Mouse (Mus musculus) spleen, postnatal 0 days (tissue): ENCODE data around the gene Gm20390. TPM values are rescaled to one million over a fixed set of nuclear protein-coding genes. Genes with fewer than 3 reads are reported as not detected.

Experiments
- polyA plus RNA-seq: library from polyadenylated mRNA; unstranded; fragments of >200 nt; fragmentation: Nextera tagmentation; extraction: Ambion mirVana; gene quantifications from 2 replicates; pipeline ENCODE4 v1.2.1, GENCODE M21; 2015

Gm20390 gene
- 179 and 190 TPM in 2 replicates for polyA plus RNA-seq

DNA sequence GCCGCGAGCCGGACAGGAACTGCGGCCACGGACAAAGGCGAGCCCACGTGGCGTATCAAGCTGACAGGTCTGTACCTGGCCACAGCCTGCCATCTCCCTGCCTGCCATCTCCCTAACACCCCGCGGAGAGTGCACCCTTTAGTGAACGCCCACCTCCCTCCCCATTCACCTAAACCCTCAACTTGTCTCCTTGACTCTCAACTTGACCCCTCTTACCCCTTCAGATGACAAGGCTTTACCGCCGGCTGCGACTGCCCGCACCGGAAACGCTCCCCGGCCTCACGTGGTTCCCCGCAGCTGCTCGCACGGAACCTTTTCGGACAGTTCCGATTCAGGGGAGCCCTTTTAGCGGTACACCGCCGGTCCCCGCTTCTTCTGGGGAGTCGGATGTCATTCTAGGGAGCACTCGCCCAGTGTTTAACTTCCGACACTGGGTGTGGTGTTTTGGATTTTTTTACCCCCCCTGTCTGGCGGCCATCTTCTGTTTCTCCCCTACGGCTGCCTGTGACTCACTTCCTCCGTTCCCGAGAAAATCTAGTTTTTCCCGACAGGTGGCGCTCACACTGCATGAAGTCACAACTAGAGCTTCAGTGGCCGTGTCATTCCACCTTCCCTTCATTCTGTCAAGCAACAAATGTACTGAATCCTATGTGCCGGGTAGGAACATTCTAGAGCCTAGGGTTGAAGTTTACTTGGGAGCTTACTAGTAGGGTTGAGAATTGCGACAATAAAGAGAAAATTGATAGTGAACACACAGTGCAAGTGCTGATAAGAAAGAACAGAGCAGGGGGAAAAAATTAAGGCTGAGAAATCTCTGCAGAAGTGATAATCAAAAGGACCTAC lies at the start of gene Gm20390, which contains the start of gene Nme1:
Gene Gm20390 (minus strand): TSS at position 289 of the 843 bp plus-strand sequence.
Gene Nme1 (minus strand): TSS at position 517 of the 843 bp plus-strand sequence.

GRCm38 (mm10) chr11:93995720-93996305 lies 27.7 kb upstream of the Gm20390 start, which contains the start of gene Spag9:
TSS of gene Spag9 (plus strand) at chr11:93996091.

GRCm38 (mm10) chr11:93956159-93956558 lies 11.9 kb downstream of the Gm20390 start, which contains the start of gene Nme2:
TSS of gene Nme2 (minus strand) at chr11:93956259.

Other genes starting within 250 kb of the Gm20390 start
- gene Utp18, start 82.5 kb downstream of the Gm20390 start, polyA plus RNA-seq, result 18.4 and 18.8 TPM in 2 replicates
- gene Mbtd1, start 82.4 kb downstream of the Gm20390 start, polyA plus RNA-seq, result 11.7 and 13.1 TPM in 2 replicates
- gene Nme2, start 12.0 kb downstream of the Gm20390 start, polyA plus RNA-seq, result 50.9 and 53.1 TPM in 2 replicates
- gene Nme1, start 228 bp upstream of the Gm20390 start, polyA plus RNA-seq, result 160 and 204 TPM in 2 replicates
- gene Spag9, start 27.8 kb upstream of the Gm20390 start, polyA plus RNA-seq, result 31.2 and 34.5 TPM in 2 replicates
- gene Tob1, start 243.2 kb upstream of the Gm20390 start, polyA plus RNA-seq, result 8.4 and 10.2 TPM in 2 replicates